Mouse (Mus musculus): Measurements from ENCODE around the gene Gzmc. TPM values are rescaled to one million over a fixed set of nuclear protein-coding genes. Genes with fewer than 3 reads are reported as not detected.

Gene Gzmc
- polyA plus RNA-seq, 1 experiment = not detected

DNA sequence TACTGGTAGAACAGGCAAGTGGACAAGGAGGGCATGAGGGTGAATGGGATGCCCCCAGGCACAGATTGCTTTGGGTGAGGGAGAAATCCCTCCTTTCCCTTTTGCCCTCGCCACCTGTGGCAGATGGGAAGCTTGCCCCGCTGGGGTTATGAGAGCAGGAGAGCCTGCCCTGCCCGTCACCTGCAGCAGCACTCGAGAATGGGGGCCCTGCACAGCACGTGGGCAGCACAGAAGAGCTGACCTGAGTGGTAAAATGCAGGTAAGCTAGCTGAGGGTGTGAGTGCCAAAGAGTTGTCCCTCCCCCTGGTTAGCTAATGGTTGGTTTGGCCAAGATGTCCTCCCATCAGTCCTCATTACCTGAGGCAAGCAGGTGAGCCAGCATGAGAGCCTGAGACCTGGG lies 47.9 kb downstream of the Gzmc start:
- no peak overlapping the region for H3K4me3 ChIP-seq (ENCODE audit: insufficient read depth, poor library complexity, severe bottlenecking)
- peaks cover 7% of the 10 kb centered on the region for H3K27me3 ChIP-seq (ENCODE audit: control insufficient read depth, insufficient read depth, insufficient read length)
- H3K79me3 ChIP-seq (ENCODE audit: low read depth) = no peaks in the 10 kb centered on the region
- no peaks in the 10 kb centered on the region for H3K79me2 ChIP-seq (ENCODE audit: control insufficient read depth, insufficient read depth)
- H3K36me3 ChIP-seq (ENCODE audit: control insufficient read depth, insufficient read depth) = no peaks in the 10 kb centered on the region
- no peak overlapping the region for H3ac ChIP-seq (ENCODE audit: control insufficient read depth, insufficient read length, low read depth)
- TF ChIP-seq MYOG (IDR thresholded peaks at IDR 0.05; ENCODE audit: control insufficient read depth, extremely low read depth, insufficient read length) (no peak), USF1 (IDR thresholded peaks at IDR 0.05; ENCODE audit: low read depth) (no peak), MAX (IDR thresholded peaks at IDR 0.05) (no peak), FOSL1 (IDR thresholded peaks at IDR 0.05; ENCODE audit: insufficient read depth, low read length, poor library complexity, severe bottlenecking) (no peak), CTCF (IDR thresholded peaks at IDR 0.05; ENCODE audit: control insufficient read depth, insufficient read depth, insufficient read length) (no peak), MYOD1 (IDR thresholded peaks at IDR 0.05; ENCODE audit: control insufficient read depth, insufficient read length, low read depth) (no peak)

Other genes with a start within 250 kb of the Gzmc start
- gene Mcpt1, start 216.7 kb downstream of the Gzmc start, polyA plus RNA-seq (2012; fragmentation: generic; extraction: Trizol) = 0.09 TPM
- not detected for gene Mcpt9, start 204.2 kb downstream of the Gzmc start, polyA plus RNA-seq (2012; fragmentation: generic; extraction: Trizol)
- gene Mcpt2, start 192.6 kb downstream of the Gzmc start, polyA plus RNA-seq (2012; fragmentation: generic; extraction: Trizol) = not detected
- gene Mcpt4, start 172.3 kb downstream of the Gzmc start, polyA plus RNA-seq (2012; fragmentation: generic; extraction: Trizol) = not detected
- 4.6 TPM for gene Mcpt8, start 149.4 kb downstream of the Gzmc start, polyA plus RNA-seq (2012; fragmentation: generic; extraction: Trizol)
- not detected for gene Ctsg, start 132.1 kb downstream of the Gzmc start, polyA plus RNA-seq (2012; fragmentation: generic; extraction: Trizol)
- 3.3 TPM for gene Gzme, start 114.0 kb downstream of the Gzmc start, polyA plus RNA-seq (2012; fragmentation: generic; extraction: Trizol)
- gene Gzmd, start 102.0 kb downstream of the Gzmc start, polyA plus RNA-seq (2012; fragmentation: generic; extraction: Trizol) = 0.12 TPM
- gene Gzmg, start 75.1 kb downstream of the Gzmc start, polyA plus RNA-seq (2012; fragmentation: generic; extraction: Trizol) = not detected
- not detected for gene Gzmn, start 60.1 kb downstream of the Gzmc start, polyA plus RNA-seq (2012; fragmentation: generic; extraction: Trizol)
- gene Gzmf, start 23.2 kb downstream of the Gzmc start, polyA plus RNA-seq (2012; fragmentation: generic; extraction: Trizol) = not detected
- gene Gzmb, start 27.6 kb upstream of the Gzmc start, polyA plus RNA-seq (2012; fragmentation: generic; extraction: Trizol) = not detected
- 0.01 TPM for gene Atp12a, start 130.4 kb upstream of the Gzmc start, polyA plus RNA-seq (2012; fragmentation: generic; extraction: Trizol)
- gene Rnf17, start 167.9 kb upstream of the Gzmc start, polyA plus RNA-seq (2012; fragmentation: generic; extraction: Trizol) = not detected

Data from C2C12 (cell line).